Mouse (Mus musculus) hindbrain, embryonic 11.5 days (tissue): ENCODE measurements around the gene Tmem240. TPM values are rescaled to one million over a fixed set of nuclear protein-coding genes. Genes with fewer than 3 reads are reported as not detected.

Experiments used
- ATAC-seq: fragments of 200-750 bp; cut with Nextera tagmentation; 2 replicates; pipeline ENCODE4 v1.8.0; 2017; ENCODE audit warnings: mild to moderate bottlenecking, moderate TSS enrichment, moderate library complexity; ENCODE audit not compliant: low FRiP score
- DNase-seq: peaks from one replicate; pipeline ENCODE4 v3.0.0-alpha.2; 2015; ENCODE audit warnings: low spot score
- H3K27ac ChIP-seq: fragments of 300-500 bp; sonication (generic); 2 replicates; pipeline ENCODE4 v1.5.1; 2014; ENCODE audit warnings: mild to moderate bottlenecking, low read depth, low read length
- H3K27me3 ChIP-seq: fragments of 300-500 bp; sonication (generic); 2 replicates; pipeline ENCODE4 v1.6.1; 2014; ENCODE audit warnings: mild to moderate bottlenecking, low read length, moderate library complexity, mixed read lengths; ENCODE audit not compliant: control insufficient read depth, insufficient read depth
- H3K36me3 ChIP-seq: fragments of 300-500 bp; sonication (generic); 2 replicates; pipeline ENCODE4 v1.6.1; 2014; ENCODE audit warnings: mild to moderate bottlenecking, low read length, moderate library complexity, mixed read lengths; ENCODE audit not compliant: control insufficient read depth, insufficient read depth
- H3K4me1 ChIP-seq: fragments of 300-500 bp; sonication (generic); replicated peaks from 2 replicates; pipeline ENCODE4 v1.6.1; 2014; ENCODE audit warnings: low read length, mixed read lengths; ENCODE audit not compliant: control insufficient read depth, insufficient read depth
- H3K4me2 ChIP-seq: fragments of 300-500 bp; sonication (generic); replicated peaks from 2 replicates; pipeline ENCODE4 v1.6.1; 2014; ENCODE audit warnings: mild to moderate bottlenecking, low read depth, low read length
- H3K4me3 ChIP-seq: fragments of 300-500 bp; sonication (generic); 2 replicates; pipeline ENCODE4 v1.5.1; 2014; ENCODE audit warnings: low read depth, low read length
- H3K9ac ChIP-seq: fragments of 300-500 bp; sonication (generic); 2 replicates; pipeline ENCODE4 v1.6.1; 2014; ENCODE audit warnings: low read depth, low read length
- H3K9me3 ChIP-seq: fragments of 300-500 bp; sonication (generic); 2 replicates; pipeline ENCODE4 v1.6.1; 2016; ENCODE audit warnings: low read length; ENCODE audit not compliant: control insufficient read depth
- WGBS: fragments of 180-500 bp; shearing (Covaris S2); extraction: QIAGEN DNeasy Blood & Tissue Kit; methylation state at CpG from one replicate; pipeline ENCODE4 v1.1.7; 2014; 5-methylcytosine and 5-hydroxymethylcytosine counted together
- polyA plus RNA-seq: library from polyadenylated mRNA; unstranded; fragments of >200 nt; fragmentation: Nextera tagmentation; extraction: Ambion mirVana; gene quantifications from 2 replicates; pipeline ENCODE4 v1.2.1, GENCODE M21; 2014

Tmem240 gene
- polyA plus RNA-seq, 1 experiment from 2014 or later, result 0.91 TPM

- Histone ChIP-seq H3K4me1 (no peaks in the 10 kb centered on the region; the same call in 1 of the 2 replicates), H3K27ac (no peak overlapping the region), H3K9me3 (no peaks in the 10 kb centered on the region), H3K4me3 (no peak overlapping the region), H3K36me3 (no peaks in the 10 kb centered on the region), H3K4me2 (no peak overlapping the region), H3K27me3 (peaks cover 12% of the 10 kb centered on the region), H3K9ac (no peak overlapping the region)
- 75% methylated on average over 16 of the region's 16 CpGs for WGBS
- DNase-seq (no peak), ATAC-seq (no peak)
Measured at GRCm38 (mm10) chr4:155696261-155697255, 38.0 kb upstream of the Tmem240 start.

GRCm38 (mm10) chr4:155700425-155700824 is 34.2 kb upstream of the Tmem240 start:
- Histone ChIP-seq H3K9ac (no peak overlapping the region), H3K4me2 (no peak overlapping the region), H3K4me1 (no peaks in the 10 kb centered on the region), H3K4me3 (no peak overlapping the region), H3K27me3 (peaks cover 5% of the 10 kb centered on the region), H3K9me3 (no peaks in the 10 kb centered on the region), H3K36me3 (no peaks in the 10 kb centered on the region), H3K27ac (no peak overlapping the region)
- no peak for ATAC-seq
- DNase-seq, result peak; percentile 38

GRCm38 (mm10) chr4:155703425-155703929 is 31.1 kb upstream of the Tmem240 start:
- H3K9me3 ChIP-seq, result no peaks in the 10 kb centered on the region
- WGBS, result 97% methylated on average over 4 of the region's 4 CpGs
- H3K27me3 ChIP-seq, result no peaks in the 10 kb centered on the region
- no peak overlapping the region for H3K4me2 ChIP-seq
- DNase-seq (no peak), ATAC-seq (no peak)
- H3K9ac ChIP-seq, result no peak overlapping the region
- no peak overlapping the region for H3K4me3 ChIP-seq
- H3K27ac ChIP-seq, result no peak overlapping the region
- peaks cover 2% of the 10 kb centered on the region; the same call in 1 of the 2 replicates for H3K4me1 ChIP-seq
- H3K36me3 ChIP-seq, result no peaks in the 10 kb centered on the region

- H3K4me1 ChIP-seq, result peaks cover 2% of the 10 kb centered on the region; the same call in 1 of the 2 replicates
- peak within 1 kb of the TSS; percentile 97 for H3K4me3 ChIP-seq
- DNase-seq (peak; percentile 97), ATAC-seq (peak; percentile 96)
- whole genome bisulfite sequencing, result under 1% methylated on average over 79 of the region's 83 CpGs
- H3K9me3 ChIP-seq, result no peaks in the 10 kb centered on the region
- no peaks in the 10 kb centered on the region for H3K36me3 ChIP-seq
- no peaks in the 10 kb centered on the region for H3K27me3 ChIP-seq
- peak within 1 kb of the TSS; percentile 92 for H3K27ac ChIP-seq
- peak within 1 kb of the TSS; percentile 62 for H3K4me2 ChIP-seq
- peak within 1 kb of the TSS; percentile 92 for H3K9ac ChIP-seq
Measured at GRCm38 (mm10) chr4:155704721-155705591, 29.6 kb upstream of the Tmem240 start, which contains the start of gene Ssu72. Gene Ssu72, plus strand, starts transcription at chr4:155704800.

- 1% methylated on average over 19 of the region's 19 CpGs for WGBS
- H3K36me3 ChIP-seq, result no peaks in the 10 kb centered on the region
- peak overlapping the region; percentile 92 for H3K9ac ChIP-seq
- H3K9me3 ChIP-seq, result no peaks in the 10 kb centered on the region
- H3K4me3 ChIP-seq, result peak overlapping the region; percentile 97
- H3K4me2 ChIP-seq, result peak overlapping the region; percentile 62
- no peak for ATAC-seq
- H3K4me1 ChIP-seq, result peaks cover 2% of the 10 kb centered on the region; the same call in 1 of the 2 replicates
- no peak for DNase-seq
- H3K27me3 ChIP-seq, result no peaks in the 10 kb centered on the region
- peak overlapping the region; percentile 92 for H3K27ac ChIP-seq
Measured at GRCm38 (mm10) chr4:155705592-155705929, 29.0 kb upstream of the Tmem240 start.

- WGBS, result 78% methylated on average over 2 of the region's 2 CpGs
- peaks cover 2% of the 10 kb centered on the region; the same call in 1 of the 2 replicates for H3K4me1 ChIP-seq
Measured at GRCm38 (mm10) chr4:155708582-155708981, 26.0 kb upstream of the Tmem240 start.

GRCm38 (mm10) chr4:155708988-155709387 is 25.6 kb upstream of the Tmem240 start:
- ATAC-seq, result no peak
- DNase-seq, result no peak
- Histone ChIP-seq H3K9me3 (no peaks in the 10 kb centered on the region), H3K27ac (no peak overlapping the region), H3K4me3 (no peak overlapping the region), H3K9ac (no peak overlapping the region), H3K27me3 (no peaks in the 10 kb centered on the region), H3K4me2 (no peak overlapping the region), H3K4me1 (peaks cover 2% of the 10 kb centered on the region; the same call in 1 of the 2 replicates), H3K36me3 (no peaks in the 10 kb centered on the region)

More at GRCm38 (mm10) chr4:155708582-155708981, 26.0 kb upstream of the Tmem240 start:
- no peak overlapping the region for H3K27ac ChIP-seq
- ATAC-seq (no peak), DNase-seq (no peak)
- H3K36me3 ChIP-seq, result no peaks in the 10 kb centered on the region
- no peak overlapping the region for H3K4me2 ChIP-seq
- no peak overlapping the region for H3K4me3 ChIP-seq
- H3K27me3 ChIP-seq, result no peaks in the 10 kb centered on the region
- no peaks in the 10 kb centered on the region for H3K9me3 ChIP-seq
- H3K9ac ChIP-seq, result no peak overlapping the region

GRCm38 (mm10) chr4:155710521-155711252 is 23.9 kb upstream of the Tmem240 start:
- Histone ChIP-seq H3K4me1 (peaks cover 2% of the 10 kb centered on the region; the same call in 1 of the 2 replicates), H3K36me3 (0 out of 2 replicates have a peak, but pooled peaks cover under 1% of the 10 kb centered on the region), H3K4me2 (no peak overlapping the region), H3K4me3 (no peak overlapping the region), H3K9ac (no peak overlapping the region), H3K27ac (no peak overlapping the region), H3K9me3 (no peaks in the 10 kb centered on the region), H3K27me3 (no peaks in the 10 kb centered on the region)
- ATAC-seq (no peak), DNase-seq (no peak)
- 77% methylated on average over 6 of the region's 6 CpGs for WGBS
